Mouse (Mus musculus) naive thymus-derived CD4-positive, alpha-beta T cell, adult 2 months (primary cell): Measurements from ENCODE around the gene Bola1.
"Not testable (repeated sequence)": the region's sequence is repeated elsewhere in the genome, so short reads cannot be mapped to it uniquely, and the experiment has no call there.

Experiments
- DNase-seq: peaks from one replicate; pipeline ENCODE4 v3.0.0-alpha.2; 2011; ENCODE audit warnings: low read depth

Bola1 gene

GRCm38 (mm10) chr3:96219661-96220130 lies at the start of gene Bola1, which contains the start of gene Hist2h2ab:
TSS of gene Bola1 (minus strand) at chr3:96219709.
TSS of gene Hist2h2ab (plus strand) at chr3:96219865.
- DNase-seq, result peak; percentile 92

- DNase-seq, result not testable (repeated sequence)
Measured at GRCm38 (mm10) chr3:96268776-96269378, 49.4 kb upstream of the Bola1 start.

- peak; percentile 81 for DNase-seq
Measured at GRCm38 (mm10) chr3:96268051-96268775, 48.7 kb upstream of the Bola1 start, which contains the start of gene Hist2h3b. TSS of gene Hist2h3b (plus strand) at chr3:96268654.

GRCm38 (mm10) chr3:96267541-96267940 lies 48.0 kb upstream of the Bola1 start:
- DNase-seq, result no peak

GRCm38 (mm10) chr3:96266132-96266710 lies 46.7 kb upstream of the Bola1 start:
- DNase-seq, result no peak

GRCm38 (mm10) chr3:96264404-96264949 lies 45.0 kb upstream of the Bola1 start:
- DNase-seq, result peak; percentile 39

- no peak for DNase-seq
Measured at GRCm38 (mm10) chr3:96263558-96264403, 44.3 kb upstream of the Bola1 start.

- peak; percentile 97 for DNase-seq
Measured at GRCm38 (mm10) chr3:96262979-96263550, 43.6 kb upstream of the Bola1 start, which contains the start of gene Hist2h4. TSS of gene Hist2h4 (minus strand) at chr3:96263311.

- peak; percentile 83 for DNase-seq
Measured at GRCm38 (mm10) chr3:96262216-96262875, 42.8 kb upstream of the Bola1 start.

GRCm38 (mm10) chr3:96261623-96262022 lies 42.1 kb upstream of the Bola1 start:
- DNase-seq, result no peak

GRCm38 (mm10) chr3:96260220-96260619 lies 40.7 kb upstream of the Bola1 start:
- no peak for DNase-seq

- no peak for DNase-seq
Measured at GRCm38 (mm10) chr3:96257190-96257589, 37.7 kb upstream of the Bola1 start.

- no peak for DNase-seq
Measured at GRCm38 (mm10) chr3:96255926-96256593, 36.6 kb upstream of the Bola1 start.

- DNase-seq, result no peak
Measured at GRCm38 (mm10) chr3:96254683-96255355, 35.3 kb upstream of the Bola1 start.

- DNase-seq, result no peak
Measured at GRCm38 (mm10) chr3:96251787-96252186, 32.3 kb upstream of the Bola1 start.

- no peak for DNase-seq
Measured at GRCm38 (mm10) chr3:96250890-96251289, 31.4 kb upstream of the Bola1 start.

- DNase-seq, result no peak
Measured at GRCm38 (mm10) chr3:96249034-96249345, 29.5 kb upstream of the Bola1 start.

GRCm38 (mm10) chr3:96248141-96249033 lies 28.9 kb upstream of the Bola1 start:
- no peak for DNase-seq
